Mouse (Mus musculus): ENCODE measurements around the gene Zfp57.
"Not testable (repeated sequence)": the region's sequence is repeated elsewhere in the genome, so short reads cannot be mapped to it uniquely, and the experiment has no call there.

Zfp57 gene

DNA sequence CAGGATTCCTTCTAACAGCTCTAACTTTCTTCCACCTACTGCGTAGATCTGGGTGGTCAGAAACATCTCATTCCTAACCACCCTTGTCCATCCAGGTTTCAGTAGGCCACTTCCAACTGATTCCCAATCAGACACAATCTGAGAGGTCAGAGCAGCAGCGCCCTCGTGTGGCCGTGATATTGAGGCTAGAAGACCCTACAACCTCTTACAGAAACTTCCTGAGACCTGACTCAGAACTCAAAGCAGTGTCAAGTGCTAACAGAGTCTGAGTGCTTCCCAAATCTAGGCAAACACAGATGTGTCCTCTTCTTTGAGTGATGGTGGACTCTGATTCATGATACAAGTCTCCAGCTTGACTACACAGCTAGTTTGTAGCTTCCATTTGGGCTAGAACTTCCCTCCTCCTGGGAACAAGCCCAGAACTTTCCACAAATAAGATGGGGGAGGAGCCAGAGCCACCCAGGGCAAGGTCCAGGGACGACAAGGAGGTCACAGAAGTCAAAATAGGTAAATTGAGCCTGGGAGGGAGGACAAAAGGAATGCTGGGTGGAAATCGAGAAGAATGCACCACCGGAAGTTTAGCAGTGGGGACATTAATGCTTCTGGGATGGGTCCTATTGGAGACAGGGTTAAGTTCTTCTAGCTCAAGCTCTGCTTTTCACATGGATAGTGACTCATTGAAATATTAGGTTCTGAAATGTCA, 3.8 kb upstream of the Zfp57 start:
- DNase-seq, result peak; percentile 72

DNA sequence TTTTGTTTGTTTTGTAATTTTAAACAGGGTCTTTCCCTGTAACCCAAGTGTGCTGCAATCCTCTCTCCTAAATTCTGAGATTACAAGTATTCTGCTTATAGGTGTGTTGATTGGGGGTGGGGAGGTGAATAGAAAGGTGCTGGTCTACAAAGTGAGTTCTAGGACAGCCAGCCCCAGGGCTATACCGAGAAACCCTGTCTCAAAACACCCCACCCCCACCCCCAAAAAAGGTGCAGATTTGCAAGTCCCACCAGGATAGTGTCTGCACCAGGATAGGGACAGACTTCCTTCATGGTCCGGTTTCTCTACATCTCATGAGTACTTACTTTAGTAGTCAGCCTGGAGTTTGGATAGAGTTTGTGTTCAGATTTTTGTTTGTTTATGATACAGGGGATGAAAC, 2.5 kb upstream of the Zfp57 start:
- no peak for DNase-seq

DNA sequence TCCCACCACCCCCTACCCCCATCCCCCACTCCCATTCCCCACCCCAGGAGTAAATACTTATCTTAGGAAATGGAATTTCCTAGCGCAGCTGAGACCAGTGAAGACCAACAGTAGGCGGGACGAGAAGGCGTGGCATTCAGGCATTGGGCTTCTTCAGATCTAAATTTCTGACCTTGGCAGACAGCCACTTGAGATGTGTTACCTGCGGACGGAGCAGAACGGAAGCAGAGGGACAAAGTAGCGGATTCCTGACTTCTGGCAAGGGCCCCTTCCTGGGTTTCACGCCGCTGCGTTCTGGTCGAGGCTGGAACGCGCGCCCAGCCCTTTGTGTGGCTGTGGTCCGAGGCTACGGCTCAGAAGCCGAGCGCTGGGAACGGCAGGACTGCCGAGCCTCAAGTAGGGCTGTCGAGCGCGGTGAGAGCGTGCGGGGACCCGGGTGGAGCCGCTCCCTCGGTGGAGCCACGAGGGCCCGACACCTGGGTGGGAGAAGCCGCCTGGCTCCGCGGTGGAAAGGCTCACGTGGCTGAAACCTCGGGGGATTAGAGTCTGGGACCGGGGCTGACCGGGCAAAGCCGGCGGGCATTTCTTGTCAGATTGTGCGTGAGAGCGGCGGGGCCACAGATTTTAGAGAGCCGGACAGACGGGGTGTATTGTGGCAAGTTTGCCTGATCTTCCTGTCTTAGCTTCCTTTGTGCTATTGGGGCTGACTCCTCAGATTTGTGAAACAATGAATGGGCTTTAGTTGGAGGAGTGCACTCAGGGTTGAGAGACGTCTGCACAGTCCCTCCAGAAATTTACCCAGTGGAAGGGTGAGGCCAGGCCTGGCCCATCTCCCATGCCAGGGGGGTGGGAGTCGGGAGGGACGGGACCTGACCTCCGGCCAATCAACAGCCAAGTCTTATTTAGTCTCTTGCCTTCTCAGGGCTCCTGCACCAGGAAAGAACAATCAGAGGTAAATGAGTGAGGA, 1.7 kb downstream of the Zfp57 start:
- no peak for DNase-seq

DNA sequence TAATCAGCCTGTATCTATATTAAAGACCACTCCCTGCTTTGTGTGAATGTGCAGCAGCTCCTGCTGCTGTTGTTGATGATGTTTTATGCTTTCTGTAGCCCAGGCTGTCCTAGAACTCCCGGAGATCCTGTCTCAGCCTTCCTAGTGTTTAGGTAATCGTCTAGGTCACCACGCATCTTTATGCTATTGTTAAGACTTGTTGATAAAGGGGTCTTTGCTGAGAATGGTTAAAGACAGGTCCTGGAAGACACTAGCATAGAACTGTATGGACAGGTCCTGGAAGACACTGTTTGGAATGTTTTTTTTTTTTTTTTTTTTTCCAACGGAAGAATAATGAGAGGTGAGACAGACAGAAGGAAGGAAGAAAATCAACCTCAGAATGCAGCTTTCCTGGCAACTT, 2.4 kb downstream of the Zfp57 start:
- DNase-seq, result no peak

DNA sequence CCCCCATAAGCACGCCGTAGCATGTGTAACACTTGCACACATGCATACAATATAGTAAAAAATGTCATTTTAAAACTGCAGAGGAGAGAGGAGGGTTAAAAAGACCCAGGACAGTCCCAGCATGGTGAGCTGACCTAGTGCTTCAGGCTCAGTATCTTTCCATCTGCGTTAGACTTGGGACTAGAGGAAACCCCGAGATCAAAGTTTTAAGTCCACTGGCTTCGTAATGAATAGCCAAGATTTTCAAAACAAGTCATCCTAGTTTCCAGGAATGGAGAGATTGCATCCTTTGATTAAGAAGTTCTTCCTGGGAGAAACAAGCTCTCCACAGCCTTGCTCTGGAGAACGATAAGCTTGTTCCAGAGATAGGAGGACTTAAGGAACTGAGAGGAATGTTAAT, 7.2 kb downstream of the Zfp57 start:
- no peak for DNase-seq

DNA sequence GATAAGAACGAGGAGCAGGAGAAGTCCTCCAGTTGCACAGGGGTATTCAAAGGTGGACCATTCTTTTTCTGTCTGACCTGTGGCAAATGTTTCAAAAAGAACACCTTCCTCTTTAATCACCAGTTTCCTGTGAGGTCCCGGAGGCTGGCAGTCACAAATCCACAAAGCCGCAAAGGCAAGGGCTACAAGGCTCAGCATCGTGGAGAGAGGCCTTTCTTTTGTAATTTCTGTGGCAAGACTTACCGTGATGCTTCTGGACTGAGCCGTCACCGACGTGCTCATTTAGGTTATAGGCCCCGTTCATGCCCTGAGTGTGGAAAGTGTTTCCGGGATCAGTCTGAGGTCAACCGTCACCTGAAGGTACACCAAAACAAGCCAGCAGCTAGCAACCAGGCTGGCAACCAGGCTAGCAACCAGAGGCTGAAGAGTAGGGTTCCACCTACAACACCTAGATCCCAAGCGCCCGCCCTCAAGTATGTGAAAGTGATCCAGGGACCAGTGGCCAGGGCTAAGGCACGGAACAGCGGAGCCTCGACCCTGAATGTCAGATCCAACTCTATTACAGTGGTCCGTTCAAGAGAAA, 8.6 kb downstream of the Zfp57 start:
- no peak for DNase-seq

DNA sequence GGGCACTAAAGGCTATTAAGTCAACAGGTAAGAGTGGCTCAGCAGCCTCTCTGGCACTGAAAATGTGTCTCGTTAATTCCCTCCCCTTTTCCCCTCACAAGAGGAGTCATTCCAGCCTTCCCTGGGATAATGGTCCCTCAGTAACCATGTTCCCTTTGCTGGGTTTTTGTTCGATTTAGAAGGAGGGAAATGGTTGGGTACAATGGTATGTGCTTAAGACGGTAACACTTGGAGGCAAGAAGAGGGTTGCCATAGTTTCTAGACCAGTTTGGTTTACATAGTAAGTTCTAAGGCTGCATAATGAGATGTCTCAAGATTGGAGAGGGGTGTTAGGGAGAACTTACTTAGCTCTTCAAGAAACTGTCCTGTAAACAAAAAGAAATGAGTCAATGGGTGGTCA, 10.8 kb downstream of the Zfp57 start:
- no peak for DNase-seq

DNA sequence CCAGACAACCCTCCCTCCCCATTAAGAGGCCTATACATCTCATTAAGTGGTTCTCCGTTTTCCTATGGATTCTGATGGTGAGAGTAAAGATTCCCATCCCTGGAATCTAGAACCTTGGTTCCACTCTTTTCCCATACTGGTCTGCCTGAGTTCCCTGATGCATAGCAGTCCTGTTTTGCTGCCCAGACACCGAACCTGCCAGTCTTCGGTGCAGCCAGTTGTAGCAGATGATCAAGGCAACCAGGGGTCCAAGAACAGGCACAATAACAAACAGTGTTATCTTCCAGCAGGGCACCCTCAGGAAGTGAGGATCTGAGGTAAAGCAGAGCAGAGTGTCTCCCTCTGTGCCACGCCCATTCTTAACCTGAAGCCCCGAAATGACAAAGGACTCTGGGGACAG, 11.2 kb downstream of the Zfp57 start:
- no peak for DNase-seq

DNA sequence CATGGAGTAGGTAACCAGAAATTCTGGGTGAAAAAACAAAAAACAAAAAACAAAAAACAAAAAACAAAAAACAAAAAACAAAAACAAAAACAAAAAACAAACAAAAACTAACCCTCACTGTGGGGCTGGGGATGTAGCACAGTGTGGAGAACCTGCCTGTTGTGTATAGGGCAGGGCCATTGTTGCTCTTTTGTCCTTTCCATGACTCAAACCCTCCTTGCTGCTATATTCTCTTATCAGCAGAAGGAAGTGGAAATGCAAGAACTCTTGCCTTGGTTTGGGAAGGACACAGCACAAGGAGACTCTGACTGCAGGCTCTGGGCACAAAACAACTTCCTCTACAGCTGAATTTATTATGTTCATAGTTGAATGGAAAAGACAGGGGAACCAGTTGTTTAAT, 15.4 kb downstream of the Zfp57 start:
- no peak for DNase-seq

DNA sequence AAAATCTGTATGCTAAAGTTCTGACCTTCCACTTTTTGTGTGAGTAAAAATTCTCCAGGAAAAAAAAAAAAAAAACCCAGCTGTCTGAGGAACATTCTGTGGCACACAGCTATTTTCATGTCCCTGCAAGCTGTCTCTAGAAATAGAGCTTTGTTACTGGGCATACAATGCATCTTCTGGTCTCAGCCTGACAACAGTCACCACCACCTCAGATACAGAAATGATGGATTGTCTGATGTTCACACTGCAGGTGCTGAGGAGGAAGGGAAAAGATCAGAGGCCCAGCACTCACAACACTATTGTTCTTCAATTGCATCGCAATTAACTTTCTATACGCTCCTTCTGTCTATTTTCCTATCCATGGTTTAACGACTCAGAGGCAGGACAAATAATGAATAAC, 17.4 kb downstream of the Zfp57 start:
- no peak for DNase-seq

DNA sequence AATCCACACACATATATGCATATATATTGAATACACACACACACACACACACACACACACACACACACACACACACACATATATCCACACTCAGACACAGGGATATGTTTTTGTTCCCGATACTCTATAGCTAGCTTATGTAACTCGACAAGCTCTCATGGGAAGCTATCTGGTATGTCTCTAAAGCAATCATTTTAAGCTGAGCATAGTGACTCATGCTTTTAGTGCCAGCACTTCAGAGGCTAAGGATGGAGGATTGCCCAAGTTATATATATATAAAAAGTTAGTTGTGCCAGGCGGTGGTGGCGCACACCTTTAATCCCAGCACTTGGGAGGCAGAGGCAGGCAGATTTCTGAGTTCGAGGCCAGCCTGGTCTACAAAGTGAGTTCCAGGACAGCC, 18.3 kb downstream of the Zfp57 start:
- DNase-seq, result not testable (repeated sequence)

DNA sequence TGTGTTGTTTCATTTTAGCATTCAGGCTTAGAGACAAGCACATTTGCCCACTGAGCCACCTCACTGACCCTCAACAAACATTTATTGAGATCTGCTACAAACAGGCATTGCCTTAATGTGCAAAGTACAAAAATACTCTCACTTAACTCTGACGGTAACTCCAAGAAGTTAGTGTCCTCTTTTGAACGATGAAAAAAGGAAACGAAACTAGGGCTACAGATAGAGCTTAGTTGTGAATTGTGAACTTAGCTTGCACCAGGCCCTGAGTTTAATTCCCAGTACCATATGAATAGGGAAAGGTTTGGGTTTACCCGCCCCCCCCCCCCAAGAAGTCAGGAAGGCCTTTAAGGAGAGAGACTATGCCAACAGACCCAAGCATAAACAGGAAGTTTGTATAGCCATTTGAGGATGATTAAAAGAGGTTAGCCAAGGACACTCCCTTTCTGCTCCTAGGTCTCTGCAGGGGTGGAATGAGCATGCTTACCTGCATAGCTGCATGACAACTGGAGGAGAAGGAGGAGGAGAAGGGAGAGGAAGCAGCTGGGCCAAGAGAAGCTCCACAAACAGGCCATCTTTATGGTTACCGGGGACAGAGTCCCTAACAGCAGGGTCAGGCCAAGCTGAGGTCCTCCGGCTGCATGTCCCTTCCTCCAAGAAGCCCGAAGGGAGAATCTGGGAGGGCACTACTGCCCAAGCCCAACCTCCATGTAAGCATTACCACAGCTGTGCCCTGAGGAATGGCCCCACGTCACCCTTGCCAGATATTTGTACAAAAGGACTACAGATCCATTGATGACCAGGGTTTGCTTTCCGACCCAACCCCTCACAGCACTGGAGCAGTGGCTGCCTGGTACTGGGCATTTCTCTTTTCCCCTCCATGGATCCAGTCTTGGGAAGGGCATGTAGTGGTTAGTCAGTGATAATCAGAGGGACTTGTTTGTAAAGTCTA, 21.9 kb downstream of the Zfp57 start, which contains the start of gene Mog:
TSS of gene Mog (minus strand) at position 771 of the 949 bp plus-strand sequence.
- no peak for DNase-seq

DNA sequence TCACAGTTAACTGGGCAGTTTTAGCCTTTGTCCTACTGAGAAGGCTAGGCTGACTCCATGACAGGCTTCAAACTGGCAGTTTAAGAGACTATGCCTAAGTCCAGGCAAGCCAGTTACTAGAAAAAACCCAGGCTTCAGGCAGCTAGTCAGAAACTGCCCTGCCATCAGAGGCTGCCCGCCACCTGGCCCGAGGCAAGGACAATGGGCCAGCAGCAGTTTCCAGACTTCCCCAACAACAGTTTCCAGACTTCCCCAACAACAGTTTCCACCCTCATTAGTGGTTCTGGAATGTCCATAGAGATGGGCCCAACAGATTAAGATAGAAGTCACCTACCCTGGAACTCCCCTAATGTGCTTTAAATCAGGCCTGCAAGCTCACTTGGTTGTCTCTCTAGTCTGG, 25.5 kb downstream of the Zfp57 start:
- no peak for DNase-seq

DNA sequence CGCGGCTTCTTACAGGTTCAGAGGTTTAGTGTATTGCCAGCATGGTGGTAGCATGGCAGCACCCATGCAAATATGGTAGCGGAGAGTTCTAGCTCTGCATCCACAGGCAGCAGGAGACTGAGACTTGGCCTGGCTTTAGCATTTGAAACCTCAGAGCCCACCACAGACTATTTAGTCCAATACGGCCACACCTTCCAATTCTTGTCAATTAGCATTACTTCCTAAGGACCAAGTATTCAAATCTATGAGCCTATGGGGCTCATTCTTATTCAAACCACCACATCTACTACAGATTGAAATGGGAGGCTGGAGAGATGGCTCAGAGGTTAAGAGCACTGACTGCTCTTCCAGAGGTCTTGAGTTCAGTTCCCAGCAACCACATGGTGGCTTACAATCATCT, 26.5 kb downstream of the Zfp57 start:
- DNase-seq, result no peak

DNA sequence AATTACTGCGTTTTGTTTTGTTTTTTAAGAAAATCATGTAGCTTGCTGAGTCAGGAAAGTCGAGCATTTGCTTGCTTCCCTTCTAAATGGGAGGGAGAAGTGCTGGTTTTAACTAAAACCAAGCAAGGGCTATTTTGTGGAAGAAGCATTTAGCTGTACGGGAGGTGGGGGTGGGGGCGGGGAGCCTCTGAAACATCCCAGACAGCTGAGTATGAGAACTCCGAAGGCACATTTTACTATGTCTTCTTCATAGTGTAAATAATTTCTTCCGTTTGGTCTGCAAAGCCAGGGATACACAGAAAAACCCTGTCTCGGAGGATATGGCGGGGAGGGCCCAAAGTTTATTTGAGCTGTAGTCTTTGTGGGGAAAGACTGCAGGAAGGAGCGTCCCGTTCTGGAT, 27.2 kb downstream of the Zfp57 start:
- DNase-seq, result no peak

DNA sequence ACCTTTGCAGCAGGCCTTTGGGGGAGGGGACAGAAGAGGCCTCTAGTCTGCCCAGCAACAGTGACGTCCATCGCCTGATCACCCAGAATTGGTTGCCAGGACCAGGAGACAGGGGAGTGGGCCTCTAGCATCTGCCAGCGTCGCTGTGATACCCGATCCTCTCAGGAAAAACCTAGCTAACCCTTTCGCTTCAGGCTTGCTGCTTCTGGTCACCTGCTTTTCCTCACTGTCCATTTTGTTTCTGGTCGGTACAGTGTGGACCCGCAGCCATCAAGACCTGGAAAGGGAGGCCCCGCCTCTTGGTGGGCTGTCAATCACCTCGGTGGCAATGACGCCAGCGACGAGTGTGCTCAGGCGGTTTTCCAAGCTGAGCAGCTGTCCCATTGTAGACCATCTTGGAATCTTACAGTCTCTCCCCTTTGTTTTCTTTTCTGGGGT, 27.7 kb downstream of the Zfp57 start:
- peak; percentile 78 for DNase-seq

DNA sequence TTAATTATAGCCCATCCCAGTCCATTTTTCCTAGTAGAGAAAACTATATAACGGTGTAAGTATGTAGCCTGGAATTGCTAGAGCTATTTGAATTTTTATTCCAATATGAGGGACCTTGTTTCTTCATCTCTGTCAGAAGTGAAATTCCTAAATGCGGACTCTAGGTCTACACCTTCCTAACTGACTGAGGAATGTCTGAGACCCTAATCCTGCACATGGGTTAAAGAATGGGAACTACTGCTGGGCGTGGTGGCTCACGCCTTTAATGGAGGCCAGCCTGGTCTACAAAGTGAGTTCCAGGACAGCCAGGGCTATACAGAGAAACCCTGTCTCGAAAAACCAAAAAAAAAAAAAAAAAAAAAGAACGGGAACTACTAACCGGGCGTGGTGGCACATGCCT, 28.2 kb downstream of the Zfp57 start:
- no peak for DNase-seq

DNA sequence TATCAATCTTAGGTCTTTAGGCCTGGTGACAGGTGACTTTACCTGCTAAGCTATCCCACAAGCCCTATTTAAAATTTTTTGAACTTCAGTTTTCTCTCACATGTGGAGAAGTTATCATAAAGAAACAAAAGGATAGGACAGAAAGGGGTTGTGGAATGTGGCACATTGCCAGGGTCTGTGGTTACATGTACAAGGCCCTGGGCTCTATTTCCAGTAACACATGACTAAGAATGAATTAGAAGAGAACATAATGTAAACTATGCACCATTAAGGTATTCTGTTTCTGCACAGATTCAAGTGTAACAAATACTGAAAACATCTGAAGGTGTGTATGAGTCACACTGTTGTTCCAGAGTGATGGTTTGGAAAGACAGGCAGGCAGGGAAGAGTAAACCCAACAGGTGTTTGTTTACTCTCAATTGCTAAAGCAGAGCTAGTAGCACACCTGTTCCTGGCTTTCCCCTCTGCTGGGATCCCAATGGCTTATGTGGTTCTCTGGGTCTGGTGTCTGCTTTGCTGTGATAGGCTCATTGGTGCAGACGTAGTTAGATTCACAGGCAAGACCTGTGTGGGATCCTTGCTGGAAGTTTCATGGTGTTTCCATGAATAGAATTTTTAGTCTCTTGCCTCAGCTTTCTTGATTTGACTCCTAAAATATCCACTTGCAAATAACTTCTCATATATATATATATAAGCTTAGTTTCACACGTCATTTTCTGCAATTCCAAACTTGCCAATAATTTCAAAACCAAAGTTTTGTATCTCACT, 38.3 kb downstream of the Zfp57 start:
- DNase-seq, result no peak

DNA sequence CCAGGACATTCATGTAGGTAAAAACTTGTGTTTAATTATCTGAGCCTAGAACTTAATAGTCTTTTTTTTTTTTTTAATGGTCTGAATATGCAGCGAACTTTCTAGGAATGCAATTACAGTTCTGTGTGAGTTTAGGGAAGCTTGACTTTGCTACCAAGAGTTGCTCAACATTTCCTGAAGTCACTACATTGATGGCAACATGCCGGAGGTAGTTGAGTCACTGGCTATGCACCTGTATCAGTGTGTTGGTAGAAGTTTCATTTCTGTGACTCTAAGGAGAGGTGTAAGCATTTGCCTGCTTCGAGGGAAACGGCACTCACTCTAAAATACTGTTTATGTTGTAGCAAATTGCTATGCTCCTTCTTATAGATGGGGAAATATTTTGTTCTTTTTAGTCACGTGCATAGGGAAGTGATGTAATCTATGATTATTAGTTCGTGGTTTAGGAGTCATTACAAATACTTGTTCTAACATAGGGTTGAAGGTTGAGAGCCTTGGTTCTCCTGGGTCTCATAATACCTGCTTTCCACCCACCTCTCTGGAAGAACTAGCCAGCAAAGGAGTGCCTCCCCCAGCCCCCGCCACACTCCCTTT, 43.8 kb downstream of the Zfp57 start:
- no peak for DNase-seq

DNA sequence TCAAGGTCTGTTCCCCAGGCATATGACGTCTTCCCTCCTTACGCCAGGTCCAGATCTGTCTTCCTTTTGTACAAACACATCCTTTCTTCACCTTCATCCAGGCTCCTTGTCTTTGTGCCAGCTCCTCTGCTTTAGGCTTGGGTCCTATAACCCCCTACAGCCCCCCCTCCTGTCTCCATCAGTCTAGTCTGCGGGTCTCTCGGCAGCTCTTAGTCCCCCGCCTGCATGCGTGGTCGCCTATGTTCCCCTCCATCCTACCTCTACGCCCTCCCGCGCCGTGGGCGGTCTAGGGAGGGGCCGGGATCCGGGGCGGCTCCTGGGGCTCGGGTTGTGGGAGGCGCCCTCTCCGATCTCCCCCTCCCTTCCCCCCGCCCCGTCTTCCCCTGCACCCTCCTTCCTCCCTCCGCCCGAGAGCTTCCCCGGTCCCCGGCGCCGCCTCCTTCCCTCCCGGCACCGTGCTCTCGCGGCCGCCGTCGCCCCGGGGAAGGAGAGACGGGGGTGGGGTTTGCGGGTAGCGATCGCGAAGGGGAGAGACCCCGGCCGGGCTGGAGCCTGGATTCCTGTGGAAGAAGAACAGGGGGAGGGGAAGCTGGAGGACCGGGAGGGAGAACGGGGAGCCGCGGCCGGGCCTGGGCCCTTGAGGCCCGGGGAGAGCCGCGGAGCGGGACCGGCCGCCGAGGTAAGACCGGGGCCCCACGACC, 44.8 kb downstream of the Zfp57 start, which contains the start of gene Gabbr1:
TSS of gene Gabbr1 (plus strand) at position 356 of the 701 bp plus-strand sequence.
- peak; percentile 87 for DNase-seq
